9 mouse cellular contexts compared by ENCODE assay signal in genomic region chr11:94429011-94429651, GRCm38 (mm10). TPM values are rescaled to one million over a fixed set of nuclear protein-coding genes. Genes with fewer than 3 reads are reported as not detected.
A peak's percentile ranks its signal among the peaks of the same experiment; 100 is the strongest.
DNase-seq lines count a peak whose midpoint lies in the region; ATAC-seq and TF ChIP-seq lines count a peak whose summit lies in the region.
"Had no signal": no experiment of that assay in that cellular context is flagged by ENCODE, and none has a peak within 500 bp of the region (broad histone marks: within the 10 kb centered on the region; RNA-seq: fewer than 3 reads in every experiment).

No protein-coding gene starts in this region.

- no peak for DNase-seq in stomach, postnatal 0 days (ENCODE audit: low spot score)
- no peak for DNase-seq in layer of hippocampus, postnatal 10 days (ENCODE audit: low spot score in 2 of 2)
- no peak for DNase-seq in left cerebral cortex, postnatal 25 days (ENCODE audit: low spot score in 2 of 2)
- no peak for DNase-seq in thymus, postnatal 0 days (ENCODE audit: low spot score)

- H3K4me3 ChIP-seq in stomach, embryonic 14.5 days (ENCODE audit: low read depth, low read length): no peak overlapping the region
- no peak overlapping the region for H3K4me3 ChIP-seq in stomach, postnatal 0 days (ENCODE audit: low read depth, low read length)
- no peak overlapping the region for H3K4me3 ChIP-seq in forebrain, embryonic 15.5 days
- no peak overlapping the region for H3K4me3 ChIP-seq in limb, embryonic 12.5 days (replicated peaks)

- 25% methylated on average over 9 of the region's 9 CpGs for WGBS in stomach, embryonic 14.5 days
- 29% methylated on average over 9 of the region's 9 CpGs for WGBS in stomach, postnatal 0 days
- WGBS in forebrain, embryonic 15.5 days: 30% methylated on average over 9 of the region's 9 CpGs
- whole genome bisulfite sequencing in limb, embryonic 12.5 days: 18% methylated on average over 9 of the region's 9 CpGs

- no peaks in the 10 kb centered on the region for H3K27me3 ChIP-seq in stomach, embryonic 14.5 days (ENCODE audit: control insufficient read depth, insufficient read depth, low read length)
- H3K27me3 ChIP-seq in stomach, postnatal 0 days (ENCODE audit: control insufficient read depth, insufficient read depth, low read length): no peaks in the 10 kb centered on the region
- H3K27me3 ChIP-seq in forebrain, embryonic 15.5 days: no peaks in the 10 kb centered on the region
- H3K27me3 ChIP-seq in limb, embryonic 12.5 days: peaks cover 6% of the 10 kb centered on the region; the same call in 1 of the 2 replicates

- no peak overlapping the region for H3K9ac ChIP-seq in stomach, embryonic 14.5 days (replicated peaks; ENCODE audit: low read depth, low read length)
- no peak overlapping the region for H3K9ac ChIP-seq in stomach, postnatal 0 days (ENCODE audit: low read length)
- no peak overlapping the region for H3K9ac ChIP-seq in forebrain, embryonic 15.5 days (replicated peaks)
- no peak overlapping the region for H3K9ac ChIP-seq in limb, embryonic 12.5 days (replicated peaks)

- intact Hi-C loops in left cerebral cortex, postnatal 25 days (cut with DNase I): no loop called here

- peaks cover 27% of the 10 kb centered on the region for H3K4me1 ChIP-seq in stomach, embryonic 14.5 days (ENCODE audit: control insufficient read depth, insufficient read depth, low read length)
- peaks cover 8% of the 10 kb centered on the region for H3K4me1 ChIP-seq in stomach, postnatal 0 days (replicated peaks; ENCODE audit: control insufficient read depth, insufficient read depth)
- peaks cover 30% of the 10 kb centered on the region for H3K4me1 ChIP-seq in forebrain, embryonic 15.5 days
- H3K4me1 ChIP-seq in limb, embryonic 12.5 days (replicated peaks): peaks cover 60% of the 10 kb centered on the region

- no peaks in the 10 kb centered on the region for H3K9me3 ChIP-seq in stomach, embryonic 14.5 days (ENCODE audit: control insufficient read depth, low read depth, low read length)
- no peaks in the 10 kb centered on the region for H3K9me3 ChIP-seq in stomach, postnatal 0 days (ENCODE audit: control insufficient read depth, low read length)
- H3K9me3 ChIP-seq in forebrain, embryonic 15.5 days: no peaks in the 10 kb centered on the region
- no peaks in the 10 kb centered on the region for H3K9me3 ChIP-seq in limb, embryonic 12.5 days

- peak overlapping the region; percentile 82; the same call in 1 of the 2 replicates for H3K27ac ChIP-seq in stomach, embryonic 14.5 days (ENCODE audit: low read length)
- H3K27ac ChIP-seq in stomach, postnatal 0 days (replicated peaks): no peak overlapping the region
- peak overlapping the region; percentile 46 for H3K27ac ChIP-seq in forebrain, embryonic 15.5 days (replicated peaks)
- H3K27ac ChIP-seq in limb, embryonic 12.5 days: peak overlapping the region; percentile 96

- 0 out of 2 replicates have a peak, but pooled peaks have one; percentile 31 for ATAC-seq in stomach, embryonic 14.5 days (ENCODE audit: insufficient number of reproducible peaks, insufficient read depth, low FRiP score, low read depth)
- no peak for ATAC-seq in stomach, postnatal 0 days (ENCODE audit: low FRiP score, low TSS enrichment)
- ATAC-seq in forebrain, embryonic 15.5 days (replicated peaks): peak; percentile 5; the same call in 1 of the 2 replicates
- peak; percentile 15; the same call in 1 of the 2 replicates for ATAC-seq in limb, embryonic 12.5 days (ENCODE audit: insufficient number of reproducible peaks, insufficient read depth, low FRiP score, low TSS enrichment, low read depth)

- no peak overlapping the region for H3K4me2 ChIP-seq in stomach, embryonic 14.5 days (replicated peaks; ENCODE audit: low read depth, low read length)
- no peak overlapping the region for H3K4me2 ChIP-seq in stomach, postnatal 0 days (replicated peaks; ENCODE audit: low read depth)
- no peak overlapping the region for H3K4me2 ChIP-seq in forebrain, embryonic 15.5 days (replicated peaks)
- peak overlapping the region; percentile 37 for H3K4me2 ChIP-seq in limb, embryonic 12.5 days

- peaks cover 16% of the 10 kb centered on the region for H3K36me3 ChIP-seq in stomach, embryonic 14.5 days (ENCODE audit: control insufficient read depth, insufficient read depth, low read length)
- no peaks in the 10 kb centered on the region for H3K36me3 ChIP-seq in stomach, postnatal 0 days (ENCODE audit: control insufficient read depth, insufficient read depth, low read length)
- no peaks in the 10 kb centered on the region for H3K36me3 ChIP-seq in forebrain, embryonic 15.5 days
- H3K36me3 ChIP-seq in limb, embryonic 12.5 days: peaks cover 88% of the 10 kb centered on the region

- TF ChIP-seq CTCF in stomach, postnatal 0 days (IDR thresholded peaks at IDR 0.05; ENCODE audit: low read depth): no peak

- no peak for TF ChIP-seq EP300 in stomach, postnatal 0 days (optimal IDR thresholded peaks at IDR 0.05)

RNA-seq across cellular contexts. Expression of gene Abcc3, which starts 36.3 kb away (rescaled TPM):
- polyA plus RNA-seq in stomach, embryonic 14.5 days (2014; fragmentation: Nextera tagmentation; extraction: Ambion mirVana): 4.5 and 5.8 TPM in 2 replicates
- 25.3 and 31.4 TPM in 2 replicates for polyA plus RNA-seq in stomach, postnatal 0 days (2015; fragmentation: Nextera tagmentation; extraction: Ambion mirVana)
- 0.60 and 0.66 TPM in 2 replicates for polyA plus RNA-seq in forebrain, embryonic 15.5 days (2015; fragmentation: Nextera tagmentation; extraction: Ambion mirVana)
- 0.63 and 0.84 TPM in 2 replicates for polyA plus RNA-seq in limb, embryonic 12.5 days (2016; fragmentation: Nextera tagmentation; extraction: Ambion mirVana)
- 1 to 10 TPM; 1.8 to 2.2 TPM for total RNA-seq in layer of hippocampus, postnatal 10 days (2021)
- total RNA-seq in left cerebral cortex, postnatal 25 days (2021): 1 to 10 TPM; 2.0 to 2.9 TPM
- polyA plus RNA-seq in thymus, postnatal 0 days (2015; fragmentation: Nextera tagmentation; extraction: Ambion mirVana): 2.6 and 2.8 TPM in 2 replicates

RNA-seq across cellular contexts. Expression of gene Cacna1g, which starts 44.9 kb away (rescaled TPM):
- polyA plus RNA-seq in stomach, embryonic 14.5 days (2014; fragmentation: Nextera tagmentation; extraction: Ambion mirVana): 13.5 and 17.6 TPM in 2 replicates
- 1.8 and 2.0 TPM in 2 replicates for polyA plus RNA-seq in stomach, postnatal 0 days (2015; fragmentation: Nextera tagmentation; extraction: Ambion mirVana)
- polyA plus RNA-seq in forebrain, embryonic 15.5 days (2015; fragmentation: Nextera tagmentation; extraction: Ambion mirVana): 6.8 and 9.2 TPM in 2 replicates
- 25.5 and 26.9 TPM in 2 replicates for polyA plus RNA-seq in limb, embryonic 12.5 days (2016; fragmentation: Nextera tagmentation; extraction: Ambion mirVana)
- total RNA-seq in layer of hippocampus, postnatal 10 days (2021): 100 to 1,000 TPM; 111 to 128 TPM
- 10 to 100 TPM; 83.4 to 92.5 TPM for total RNA-seq in left cerebral cortex, postnatal 25 days (2021)
- 0.21 and 0.23 TPM in 2 replicates for polyA plus RNA-seq in thymus, postnatal 0 days (2015; fragmentation: Nextera tagmentation; extraction: Ambion mirVana)
- total RNA-seq: common myeloid progenitor, adult 5-6 weeks had no signal

RNA-seq across cellular contexts. Expression of gene Spata20, which starts 56.8 kb away (rescaled TPM):
- polyA plus RNA-seq in stomach, embryonic 14.5 days (2014; fragmentation: Nextera tagmentation; extraction: Ambion mirVana): 0.13 and 0.48 TPM in 2 replicates
- polyA plus RNA-seq in stomach, postnatal 0 days (2015; fragmentation: Nextera tagmentation; extraction: Ambion mirVana): 0.05 and 0.18 TPM in 2 replicates
- 0.38 and 0.86 TPM in 2 replicates for polyA plus RNA-seq in forebrain, embryonic 15.5 days (2015; fragmentation: Nextera tagmentation; extraction: Ambion mirVana)
- 0.20 and 0.40 TPM in 2 replicates for polyA plus RNA-seq in limb, embryonic 12.5 days (2016; fragmentation: Nextera tagmentation; extraction: Ambion mirVana)
- total RNA-seq in layer of hippocampus, postnatal 10 days (2021): 1 to 10 TPM; 1.0 to 2.1 TPM
- total RNA-seq in left cerebral cortex, postnatal 25 days (2021): under 1 TPM; 0.27 to 0.69 TPM
- polyA plus RNA-seq in thymus, postnatal 0 days (2015; fragmentation: Nextera tagmentation; extraction: Ambion mirVana): 0.09 TPM in 1 of 2 replicates, not detected in the other
- total RNA-seq: common myeloid progenitor, adult 5-6 weeks had no signal
- polyA plus RNA-seq: small intestine, adult 2 months had no signal
